Mouse (Mus musculus) erythroblast, embryonic 14.5 days (primary cell): ENCODE data around the gene Necab3.

Experiments used
- GATA1 ChIP-seq: IDR thresholded peaks from 2 replicates; pipeline ENCODE4 v1.6.1; 2012; ENCODE audit warnings: low read length, inconsistent platforms, mixed read lengths
- TAL1 ChIP-seq: IDR thresholded peaks from 3 replicates; pipeline ENCODE4 v1.6.1; 2012; ENCODE audit warnings: low read length, inconsistent platforms, mixed read lengths

- TF ChIP-seq GATA1 (no peak), TAL1 (no peak)
Observed at GRCm38 (mm10) chr2:154595775-154596174, 37.1 kb upstream of the Necab3 start.
